ENCODE assay signal across 25 mouse cellular contexts in genomic region chr4:130169411-130169971, GRCm38 (mm10). TPM values are rescaled to one million over a fixed set of nuclear protein-coding genes. Genes with fewer than 3 reads are reported as not detected.
DNase-seq lines count a peak whose midpoint lies in the region; ATAC-seq and TF ChIP-seq lines count a peak whose summit lies in the region.
"Had no signal": no experiment of that assay in that cellular context is flagged by ENCODE, and none has a peak within 500 bp of the region (broad histone marks: within the 10 kb centered on the region; RNA-seq: fewer than 3 reads in every experiment).

No protein-coding gene starts in this region.

- no peaks in the 10 kb centered on the region for H3K9me3 ChIP-seq in heart, embryonic 13.5 days
- H3K9me3 ChIP-seq: embryonic facial prominence, embryonic 10.5 days; hindbrain, embryonic 12.5 days; limb, embryonic 15.5 days; megakaryocyte, embryonic 14.5 days; midbrain, embryonic 15.5 days had no signal

- no peak for DNase-seq in heart, postnatal 36 days
- DNase-seq in left cerebral cortex, adult 2 months (ENCODE audit: extremely low spot score in 1 of 2, low spot score in 2 of 2): no peak
- DNase-seq in left cerebral cortex, postnatal 36 days (ENCODE audit: low spot score in 2 of 2): no peak
- DNase-seq in kidney, postnatal 10 days: peak; percentile 57
- no peak for DNase-seq in cerebellum, postnatal 10 days
- DNase-seq in right cerebral cortex, postnatal 4 days: no peak
- DNase-seq in embryo, embryonic 9.5 days (ENCODE audit: extremely low spot score): no peak
- DNase-seq: cerebellum, postnatal 36 days; lung, postnatal 14 days had no signal

- peaks cover 18% of the 10 kb centered on the region for H3K36me3 ChIP-seq in heart, embryonic 13.5 days
- H3K36me3 ChIP-seq: embryonic facial prominence, embryonic 10.5 days; hindbrain, embryonic 12.5 days; limb, embryonic 15.5 days; midbrain, embryonic 15.5 days had no signal

- H3K4me1 ChIP-seq in heart, embryonic 13.5 days: peaks cover 90% of the 10 kb centered on the region

- H3K27me3 ChIP-seq in heart, embryonic 13.5 days (replicated peaks): no peaks in the 10 kb centered on the region

- peak overlapping the region; percentile 91 for H3K27ac ChIP-seq in heart, embryonic 13.5 days (replicated peaks)
- peak overlapping the region; percentile 28; the same call in 1 of the 2 replicates for H3K27ac ChIP-seq in left cerebral cortex, adult 2 months
- H3K27ac ChIP-seq: hindbrain, embryonic 12.5 days; midbrain, embryonic 15.5 days had no signal

- no peak for TF ChIP-seq CTCF in left cerebral cortex, adult 2 months (IDR thresholded peaks at IDR 0.05)

- WGBS in heart, embryonic 13.5 days: 83% methylated on average over 16 of the region's 16 CpGs

- no peak overlapping the region for H3K4me3 ChIP-seq in heart, embryonic 13.5 days
- no peak overlapping the region for H3K4me3 ChIP-seq in left cerebral cortex, adult 2 months
- H3K4me3 ChIP-seq: embryonic facial prominence, embryonic 10.5 days; hindbrain, embryonic 12.5 days; limb, embryonic 15.5 days; midbrain, embryonic 15.5 days had no signal

- intact Hi-C loops in heart, postnatal 36 days (cut with DNase I): no loop called here
- intact Hi-C loops in left cerebral cortex, adult 2 months (cut with DNase I): no loop called here
- intact Hi-C loops in left cerebral cortex, postnatal 36 days (cut with DNase I): no loop called here

- no peak overlapping the region for H3K4me2 ChIP-seq in heart, embryonic 13.5 days
- H3K4me2 ChIP-seq: hindbrain, embryonic 12.5 days; limb, embryonic 15.5 days; midbrain, embryonic 15.5 days had no signal

- H3K9ac ChIP-seq in heart, embryonic 13.5 days: no peak overlapping the region
- H3K9ac ChIP-seq: hindbrain, embryonic 12.5 days; limb, embryonic 15.5 days; midbrain, embryonic 15.5 days had no signal

- no peak for ATAC-seq in heart, embryonic 13.5 days (ENCODE audit: extremely low read depth, insufficient number of reproducible peaks, low FRiP score, low TSS enrichment)
- ATAC-seq: forebrain, embryonic 14.5 days; inflammation-experienced regulatory T-cells, adult 6 months; midbrain, embryonic 15.5 days had no signal

RNA-seq across cellular contexts. Expression of gene Tinagl1, which starts 5.4 kb away (rescaled TPM):
- polyA plus RNA-seq in heart, embryonic 13.5 days (2015; fragmentation: Nextera tagmentation; extraction: Ambion mirVana): 47.4 and 53.0 TPM in 2 replicates
- total RNA-seq in heart, postnatal 36 days (2021): 10 to 100 TPM; 55.2 to 76.8 TPM
- 10 to 100 TPM; 13.3 to 17.0 TPM for total RNA-seq in left cerebral cortex, adult 2 months (2021)
- total RNA-seq in left cerebral cortex, postnatal 36 days (2021): 10 to 100 TPM in 1 of 2 experiments, 1 to 10 TPM in 1; 8.0 to 13.4 TPM
- polyA plus RNA-seq: inflammation-experienced regulatory T-cells, adult 6 months had no signal

RNA-seq across cellular contexts. Expression of gene Hcrtr1, which starts 30.3 kb away (rescaled TPM):
- polyA plus RNA-seq in heart, embryonic 13.5 days (2015; fragmentation: Nextera tagmentation; extraction: Ambion mirVana): 0.32 TPM in 1 of 2 replicates, not detected in the other
- total RNA-seq in heart, postnatal 36 days (2021): not detected
- total RNA-seq in left cerebral cortex, adult 2 months (2021): 1 to 10 TPM; 1.7 to 2.1 TPM
- 1 to 10 TPM; 2.0 to 2.4 TPM for total RNA-seq in left cerebral cortex, postnatal 36 days (2021)
- total RNA-seq: granulocyte monocyte progenitor cell, adult 5-6 weeks; neutrophil, adult 5-6 weeks had no signal
- polyA plus RNA-seq: C2C12; inflammation-experienced regulatory T-cells, adult 6 months had no signal

RNA-seq across cellular contexts. Expression of gene Gm853, which starts 52.7 kb away (rescaled TPM):
- polyA plus RNA-seq in heart, embryonic 13.5 days (2015; fragmentation: Nextera tagmentation; extraction: Ambion mirVana): not detected in 2 replicates
- total RNA-seq in heart, postnatal 36 days (2021): not detected
- not detected for total RNA-seq in left cerebral cortex, adult 2 months (2021)
- total RNA-seq in left cerebral cortex, postnatal 36 days (2021): not detected
- total RNA-seq: adrenal gland, adult 18-20 months; granulocyte monocyte progenitor cell, adult 5-6 weeks; layer of hippocampus, postnatal 10 days; left cerebral cortex, postnatal 10 days; neutrophil, adult 5-6 weeks had no signal
- polyA plus RNA-seq: C2C12; embryonic facial prominence, embryonic 10.5 days; inflammation-experienced regulatory T-cells, adult 6 months; limb, embryonic 15.5 days; liver, embryonic 16.5 days; stomach, embryonic 14.5 days had no signal
